In the genomic region with DNA sequence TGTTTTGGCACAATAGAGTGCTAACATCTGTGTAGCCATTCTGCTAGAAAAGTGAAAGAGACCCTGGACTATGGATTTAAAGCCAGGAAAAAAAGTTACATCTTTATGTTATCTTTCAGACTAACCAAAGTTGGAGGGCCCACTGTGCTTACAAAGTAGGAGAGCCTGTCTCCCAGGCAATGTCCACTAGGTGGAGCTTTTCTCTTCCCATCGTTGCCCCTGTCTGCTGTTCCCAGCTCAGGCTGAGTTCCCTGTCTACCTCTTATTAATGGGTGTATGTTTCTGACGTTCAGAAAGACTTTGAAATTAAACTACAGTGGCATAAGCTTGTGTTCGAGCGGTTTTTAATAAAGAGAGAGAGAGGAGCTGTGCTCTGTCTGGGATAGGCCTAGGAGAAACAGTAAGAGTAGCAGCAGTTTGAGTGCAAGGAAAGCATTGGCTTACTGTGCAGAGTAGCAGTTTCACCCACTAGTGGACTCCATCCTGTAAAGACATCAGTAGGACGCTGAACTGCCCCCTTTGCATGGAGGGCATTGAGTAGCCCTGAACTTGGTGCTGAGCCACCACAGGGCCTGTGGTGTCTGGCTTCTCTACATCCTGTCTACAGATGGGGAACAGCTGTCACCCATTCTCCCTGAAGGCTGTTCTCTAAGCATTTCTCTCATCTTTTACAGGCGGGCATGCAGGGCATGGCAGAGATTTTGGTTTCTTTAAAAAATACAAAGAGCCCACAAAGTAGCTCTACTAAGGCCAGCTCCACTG, we compare ENCODE assay signal across 8 mouse cellular contexts. TPM values are rescaled to one million over a fixed set of nuclear protein-coding genes. Genes with fewer than 3 reads are reported as not detected.
DNase-seq lines count a peak whose midpoint lies in the region; ATAC-seq lines count a peak whose summit lies in the region.

No protein-coding gene starts in this region.

- ATAC-seq in kidney, embryonic 15.5 days (replicated peaks; ENCODE audit: low FRiP score) = no peak
- no peak for ATAC-seq in heart, embryonic 14.5 days (ENCODE audit: insufficient number of reproducible peaks, insufficient read depth, low FRiP score, low read depth)

- H3K27ac ChIP-seq in kidney, embryonic 15.5 days = no peak overlapping the region
- H3K27ac ChIP-seq in heart, embryonic 14.5 days (replicated peaks in 1 of 2; ENCODE audit: control insufficient read depth in 1 of 2, insufficient read depth in 1 of 2, low read depth in 2 of 2, low read length in 2 of 2) = peak overlapping the region in 1 of 2 experiments; percentile 50; a peak in 1 of 4 replicates

- H3K27me3 ChIP-seq in kidney, embryonic 15.5 days = no peaks in the 10 kb centered on the region
- H3K27me3 ChIP-seq in heart, embryonic 14.5 days (ENCODE audit: control insufficient read depth, insufficient read depth, low read length) = no peaks in the 10 kb centered on the region

- H3K4me1 ChIP-seq in kidney, embryonic 15.5 days = no peaks in the 10 kb centered on the region
- peaks cover 2 to 16% of the 10 kb centered on the region in 2 experiments for H3K4me1 ChIP-seq in heart, embryonic 14.5 days (ENCODE audit: control insufficient read depth in 2 of 2, insufficient read depth in 2 of 2, low read length in 2 of 2)

- no peak overlapping the region for H3K9ac ChIP-seq in kidney, embryonic 15.5 days
- H3K9ac ChIP-seq in heart, embryonic 14.5 days (ENCODE audit: low read length) = 0 out of 2 replicates have a peak overlapping the region, but pooled peaks have one; percentile 7

- H3K4me2 ChIP-seq in kidney, embryonic 15.5 days = no peak overlapping the region
- H3K4me2 ChIP-seq in heart, embryonic 14.5 days (ENCODE audit: low read length) = no peak overlapping the region

- 57% methylated on average over 6 of the region's 6 CpGs for WGBS in kidney, embryonic 15.5 days
- WGBS in heart, embryonic 14.5 days = 55% methylated on average over 6 of the region's 6 CpGs

- no peaks in the 10 kb centered on the region for H3K9me3 ChIP-seq in kidney, embryonic 15.5 days (replicated peaks)
- H3K9me3 ChIP-seq in heart, embryonic 14.5 days (ENCODE audit: control insufficient read depth, low read length) = no peaks in the 10 kb centered on the region

- H3K36me3 ChIP-seq in kidney, embryonic 15.5 days = peaks cover 84% of the 10 kb centered on the region
- H3K36me3 ChIP-seq in heart, embryonic 14.5 days (ENCODE audit: control insufficient read depth, insufficient read depth, low read length) = peaks cover 86% of the 10 kb centered on the region

- peak; percentile 50 for DNase-seq in kidney, adult 18-20 months
- peak; percentile 25 to 27 for DNase-seq in adrenal gland, adult 18-20 months (ENCODE audit: low spot score in 2 of 2)
- peak; percentile 74 for DNase-seq in embryo, embryonic 11 days
- peak; percentile 22 to 64 for DNase-seq in kidney, postnatal 36 days
- peak; percentile 60 for DNase-seq in lung, postnatal 10 days
- DNase-seq in right cerebral cortex, postnatal 25 days = peak; percentile 19

- no peak overlapping the region for H3K4me3 ChIP-seq in kidney, embryonic 15.5 days (replicated peaks)
- H3K4me3 ChIP-seq in heart, embryonic 14.5 days (ENCODE audit: control insufficient read depth in 1 of 2, insufficient read depth in 1 of 2, low read depth in 1 of 2, low read length in 2 of 2) = no peak overlapping the region

RNA-seq across cellular contexts. Expression of a gene that starts 11.4 kb away (rescaled TPM):
- polyA plus RNA-seq in kidney, embryonic 15.5 days (2015; fragmentation: Nextera tagmentation; extraction: Ambion mirVana) = 17.5 TPM in 2 replicates
- 1 to 10 TPM; 6.6 to 7.6 TPM for total RNA-seq in adrenal gland, adult 18-20 months (2021)
- 7.4 and 8.1 TPM in 2 replicates for polyA plus RNA-seq in heart, embryonic 14.5 days (2014; fragmentation: Nextera tagmentation; extraction: Ambion mirVana)

RNA-seq across cellular contexts. Expression of a gene that starts 11.5 kb away (rescaled TPM):
- polyA plus RNA-seq in kidney, embryonic 15.5 days (2015; fragmentation: Nextera tagmentation; extraction: Ambion mirVana) = 12.7 and 14.3 TPM in 2 replicates
- total RNA-seq in adrenal gland, adult 18-20 months (2021) = 10 to 100 TPM; 13.6 to 18.6 TPM
- polyA plus RNA-seq in heart, embryonic 14.5 days (2014; fragmentation: Nextera tagmentation; extraction: Ambion mirVana) = 11.0 and 12.3 TPM in 2 replicates

Comparison
In these comparisons a context has a peak if more than half of its experiments do, and no peak if none do; other contexts are left out.
1. DNase-seq: peak in every context shown above with its lines; median percentile 74 in embryo, embryonic 11 days; 60 in lung, postnatal 10 days; 50 in kidney, adult 18-20 months; 43 in kidney, postnatal 36 days; 26 in adrenal gland, adult 18-20 months; 19 in right cerebral cortex, postnatal 25 days.